Mouse (Mus musculus) limb, embryonic 14.5 days (tissue): ENCODE measurements around the gene Rubcn. TPM values are rescaled to one million over a fixed set of nuclear protein-coding genes. Genes with fewer than 3 reads are reported as not detected.

Experiments used
- ATAC-seq: fragments of 200-750 bp; cut with Nextera tagmentation; 2 replicates; pipeline ENCODE4 v1.8.0; 2017; ENCODE audit warnings: low read depth, moderate number of reproducible peaks, moderate TSS enrichment; ENCODE audit not compliant: low FRiP score
- DNase-seq: peaks from one replicate; pipeline ENCODE4 v3.0.0-alpha.2; 2015; ENCODE audit warnings: low spot score
- H3K27ac ChIP-seq: fragments of 300-500 bp; sonication (generic); replicated peaks from 2 replicates; pipeline ENCODE4 v1.5.1; 2014; ENCODE audit warnings: low read depth, mild to moderate bottlenecking, low read length, moderate library complexity, mixed read lengths
- H3K27me3 ChIP-seq: fragments of 300-500 bp; sonication (generic); 2 replicates; pipeline ENCODE4 v1.6.1; 2014; ENCODE audit warnings: low read length, mixed read lengths; ENCODE audit not compliant: control insufficient read depth, insufficient read depth
- H3K36me3 ChIP-seq: fragments of 300-500 bp; sonication (generic); 2 replicates; pipeline ENCODE4 v1.6.1; 2014; ENCODE audit warnings: mild to moderate bottlenecking, low read length, moderate library complexity, mixed read lengths; ENCODE audit not compliant: control insufficient read depth, insufficient read depth
- H3K4me1 ChIP-seq: fragments of 300-500 bp; sonication (generic); 2 replicates; pipeline ENCODE4 v1.6.1; 2014; ENCODE audit warnings: antibody characterized with exemption, low read length, mixed read lengths; ENCODE audit not compliant: control insufficient read depth, insufficient read depth
- H3K4me2 ChIP-seq: fragments of 300-500 bp; sonication (generic); replicated peaks from 2 replicates; pipeline ENCODE4 v1.6.1; 2014; ENCODE audit warnings: low read depth, mild to moderate bottlenecking, low read length, moderate library complexity; ENCODE audit not compliant: severe bottlenecking
- H3K4me3 ChIP-seq: fragments of 300-500 bp; sonication (generic); replicated peaks from 2 replicates; pipeline ENCODE4 v1.5.1; 2014; ENCODE audit warnings: low read length
- H3K9ac ChIP-seq: fragments of 300-500 bp; sonication (generic); 2 replicates; pipeline ENCODE4 v1.6.1; 2014; ENCODE audit warnings: mild to moderate bottlenecking, low read depth, low read length, moderate library complexity; ENCODE audit not compliant: severe bottlenecking
- H3K9me3 ChIP-seq: fragments of 300-500 bp; sonication (generic); 2 replicates; pipeline ENCODE4 v1.6.1; 2016; ENCODE audit warnings: low read length; ENCODE audit not compliant: control insufficient read depth
- POLR2A ChIP-seq: fragments of 200-500 bp; IDR thresholded peaks from 2 replicates; pipeline ENCODE4 v1.8.0; 2012; ENCODE audit warnings: inconsistent platforms, mild to moderate bottlenecking, moderate library complexity, borderline replicate concordance; ENCODE audit not compliant: insufficient read depth, insufficient read length; ENCODE audit errors: extremely low read depth
- WGBS: fragments of 180-500 bp; shearing (Covaris S2); extraction: QIAGEN DNeasy Blood & Tissue Kit; methylation state at CpG from one replicate; pipeline ENCODE4 v1.1.7; 2014; 5-methylcytosine and 5-hydroxymethylcytosine counted together
- polyA plus RNA-seq, 2 experiments: library from polyadenylated mRNA; depleted of rRNA in 1 of 2; stranded (reverse) in 1 of 2; unstranded in 1 of 2; fragments of >200 nt; fragmentation: Nextera tagmentation in 1 of 2; extraction: Ambion mirVana in 1 of 2; gene quantifications; 2 replicates each; pipeline versions ENCODE4 v1.2.1 to v1.2.3; 2012 to 2014

Rubcn gene
- polyA plus RNA-seq, 2 experiments: 19.6 to 35.7 TPM

DNA sequence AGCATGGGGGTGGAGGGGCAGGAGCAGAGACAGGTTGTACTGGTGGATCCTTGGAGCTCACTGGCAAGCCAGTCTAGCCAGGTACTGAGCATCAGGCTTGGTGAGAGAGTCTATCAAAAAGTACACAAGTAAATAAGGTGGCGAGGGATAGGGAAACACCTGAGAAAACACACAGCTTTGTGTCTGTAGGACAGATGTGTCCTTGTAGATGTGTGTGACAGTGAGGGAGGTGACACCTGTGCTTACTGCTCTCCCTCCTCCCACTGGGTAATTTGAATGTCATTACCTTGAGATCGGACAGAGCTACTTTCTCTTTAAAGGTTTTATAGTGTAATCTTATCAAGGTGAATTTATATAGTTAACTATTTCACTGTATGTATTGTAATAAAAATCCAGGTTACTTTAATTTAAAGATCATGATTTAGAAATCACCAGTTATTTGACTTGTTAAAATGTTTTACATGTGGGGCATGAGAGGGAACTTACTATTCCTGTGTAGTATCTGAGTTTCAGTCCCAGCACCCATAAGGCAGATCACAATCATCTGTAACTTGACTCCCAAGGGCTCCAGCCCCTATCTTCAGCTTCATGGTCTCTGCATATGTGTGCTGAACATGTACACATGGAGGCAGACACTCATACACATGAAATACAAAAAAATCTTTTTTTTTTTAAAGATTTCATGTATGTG, 23.9 kb upstream of the Rubcn start:
- no peaks in the 10 kb centered on the region for H3K4me1 ChIP-seq
- TF ChIP-seq POLR2A: no peak
- 73% methylated on average over 2 of the region's 2 CpGs for WGBS
- H3K36me3 ChIP-seq: peaks cover 68% of the 10 kb centered on the region
- ATAC-seq (no peak), DNase-seq (no peak)
- H3K9me3 ChIP-seq: no peaks in the 10 kb centered on the region
- no peak overlapping the region for H3K27ac ChIP-seq
- H3K4me3 ChIP-seq: no peak overlapping the region
- H3K27me3 ChIP-seq: no peaks in the 10 kb centered on the region
- H3K4me2 ChIP-seq: no peak overlapping the region
- no peak overlapping the region for H3K9ac ChIP-seq

DNA sequence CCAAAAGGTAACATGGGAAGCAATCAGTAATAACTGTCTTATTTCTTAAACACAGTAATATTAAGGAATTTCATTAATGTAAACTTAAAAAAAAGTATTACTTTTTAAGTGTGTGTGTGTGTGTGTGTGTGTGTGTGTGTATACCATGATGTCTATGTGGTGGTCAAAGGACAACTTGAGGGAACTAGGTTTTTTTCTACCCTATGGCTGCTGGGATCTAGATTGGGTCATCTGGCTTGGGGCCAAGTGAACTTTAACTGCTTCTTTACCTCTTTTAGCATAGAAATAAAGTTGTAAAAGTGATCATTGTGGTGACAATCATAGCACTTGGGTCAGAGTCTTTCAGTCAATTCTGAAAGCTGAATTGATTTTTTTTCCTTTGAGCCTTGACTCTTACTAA, 18.6 kb upstream of the Rubcn start:
- no peaks in the 10 kb centered on the region for H3K4me1 ChIP-seq
- peaks cover 70% of the 10 kb centered on the region for H3K36me3 ChIP-seq
- H3K27ac ChIP-seq: no peak overlapping the region
- H3K9ac ChIP-seq: no peak overlapping the region
- no peaks in the 10 kb centered on the region for H3K27me3 ChIP-seq
- ATAC-seq: no peak
- no peak for DNase-seq
- no peak overlapping the region for H3K4me2 ChIP-seq
- no peaks in the 10 kb centered on the region for H3K9me3 ChIP-seq
- no peak for TF ChIP-seq POLR2A
- H3K4me3 ChIP-seq: no peak overlapping the region

DNA sequence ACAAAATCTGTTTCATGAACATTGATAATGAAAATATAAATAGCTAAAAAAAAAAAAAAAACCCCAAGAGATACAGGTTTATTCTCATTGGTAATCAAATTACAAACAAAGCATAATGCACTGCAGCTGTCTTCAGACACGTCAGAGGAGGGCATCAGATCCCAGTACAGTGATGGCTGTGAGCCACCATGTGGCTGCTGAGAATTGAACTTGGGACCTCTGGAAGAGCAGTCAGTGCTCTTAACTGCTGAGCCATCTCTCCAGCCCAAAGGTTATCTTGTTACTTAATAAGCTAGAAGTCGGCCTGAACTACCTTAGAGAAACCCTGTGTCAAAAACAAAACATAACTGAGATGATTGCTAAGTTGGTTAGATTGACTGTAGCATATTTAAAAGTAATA, 12.3 kb upstream of the Rubcn start:
- no peak overlapping the region for H3K4me3 ChIP-seq
- H3K27ac ChIP-seq: no peak overlapping the region
- ATAC-seq: no peak
- no peaks in the 10 kb centered on the region for H3K4me1 ChIP-seq
- no peak for DNase-seq
- no peaks in the 10 kb centered on the region for H3K27me3 ChIP-seq
- H3K4me2 ChIP-seq: no peak overlapping the region
- no peak overlapping the region for H3K9ac ChIP-seq
- WGBS: 62% methylated on average over 2 of the region's 2 CpGs
- no peak for TF ChIP-seq POLR2A
- H3K9me3 ChIP-seq: no peaks in the 10 kb centered on the region
- H3K36me3 ChIP-seq: peaks cover 68% of the 10 kb centered on the region

- no peak for TF ChIP-seq POLR2A
- Histone ChIP-seq H3K27ac (no peak overlapping the region), H3K4me1 (no peaks in the 10 kb centered on the region), H3K4me3 (no peak overlapping the region), H3K9ac (no peak overlapping the region), H3K27me3 (no peaks in the 10 kb centered on the region), H3K4me2 (no peak overlapping the region), H3K36me3 (peaks cover 62% of the 10 kb centered on the region), H3K9me3 (no peaks in the 10 kb centered on the region)
- no peak for DNase-seq
- no peak for ATAC-seq
- 88% methylated on average over 7 of the region's 7 CpGs for WGBS
Measured at GRCm38 (mm10) chr16:32887996-32888395, 10.4 kb upstream of the Rubcn start.

DNA sequence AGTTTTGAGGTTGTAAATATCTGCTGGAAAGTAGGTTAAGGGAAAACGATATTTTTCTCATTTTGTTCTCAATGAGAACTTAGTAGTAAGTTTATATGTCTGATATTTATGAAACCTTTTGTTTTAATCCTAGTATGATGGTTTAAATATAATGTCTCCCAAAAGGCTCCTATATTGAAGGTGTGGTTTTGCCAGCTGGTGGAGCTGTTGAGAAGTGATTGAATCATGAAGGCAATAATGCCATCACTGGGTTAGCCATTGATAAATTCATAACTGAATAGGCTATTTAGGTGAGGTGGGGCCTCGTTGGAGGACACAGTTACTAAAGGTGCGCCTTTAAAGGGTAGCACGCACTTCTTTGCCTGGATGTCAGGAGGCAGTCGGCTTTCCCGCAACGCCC, 4.0 kb upstream of the Rubcn start:
- peaks cover 6% of the 10 kb centered on the region; the same call in 1 of the 2 replicates for H3K4me1 ChIP-seq
- no peak overlapping the region for H3K4me3 ChIP-seq
- H3K9me3 ChIP-seq: no peaks in the 10 kb centered on the region
- H3K27ac ChIP-seq: no peak overlapping the region
- 82% methylated on average over 7 of the region's 7 CpGs for WGBS
- no peak for DNase-seq
- no peaks in the 10 kb centered on the region for H3K27me3 ChIP-seq
- no peak overlapping the region for H3K4me2 ChIP-seq
- no peak for ATAC-seq
- peaks cover 19% of the 10 kb centered on the region for H3K36me3 ChIP-seq
- TF ChIP-seq POLR2A: no peak
- H3K9ac ChIP-seq: no peak overlapping the region
